Mouse (Mus musculus) activated CD4-positive, CD25-positive, alpha-beta regulatory T cell, adult 4 months (primary cell): ENCODE measurements around the gene Fnbp4. TPM values are rescaled to one million over a fixed set of nuclear protein-coding genes. Genes with fewer than 3 reads are reported as not detected.

Experiments used
- ATAC-seq: one replicate; pipeline ENCODE4 v1.8.0; 2017
- polyA plus RNA-seq, 2 experiments: library from polyadenylated mRNA; unstranded; fragments of 100-300 nt; shearing (Covaris generic); gene quantifications; one replicate each; pipeline ENCODE4 v1.2.1; 2017

Fnbp4 gene
- 100 to 1,000 TPM in 1 of 2 experiments, 10 to 100 TPM in 1; 84.7 to 121 TPM for polyA plus RNA-seq

DNA sequence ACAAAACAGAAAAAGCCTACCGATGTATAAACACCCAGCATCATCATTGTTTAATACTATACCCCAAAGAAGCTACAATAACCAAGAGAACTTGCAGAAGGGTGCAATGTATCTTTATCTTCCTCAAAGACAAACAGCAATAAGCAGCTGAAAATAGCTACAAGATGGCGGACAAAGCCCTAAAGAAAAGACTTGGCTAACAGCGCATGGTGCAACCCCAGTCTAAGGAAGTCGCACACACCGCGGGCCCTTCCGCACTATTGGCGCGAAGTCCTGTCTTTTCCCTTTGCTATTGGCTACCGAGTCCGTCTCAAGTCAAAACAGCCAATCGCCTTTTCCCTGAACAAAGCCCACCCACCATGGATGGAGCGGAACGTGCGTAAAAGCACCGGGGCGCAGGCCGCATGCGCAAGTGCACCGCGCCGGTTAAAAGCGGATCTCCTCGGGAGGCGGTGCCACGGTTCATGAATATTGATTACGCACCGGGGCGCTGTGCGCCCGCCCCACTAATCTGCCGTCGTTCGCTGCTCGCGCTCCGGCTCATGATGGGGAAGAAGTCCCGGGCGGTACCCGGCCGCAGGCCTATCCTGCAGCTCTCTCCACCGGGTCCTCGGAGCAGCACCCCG is at the start of gene Fnbp4:
Gene Fnbp4 (plus strand): TSS at position 318 of the 626 bp plus-strand sequence.
- peak; percentile 96 for ATAC-seq

DNA sequence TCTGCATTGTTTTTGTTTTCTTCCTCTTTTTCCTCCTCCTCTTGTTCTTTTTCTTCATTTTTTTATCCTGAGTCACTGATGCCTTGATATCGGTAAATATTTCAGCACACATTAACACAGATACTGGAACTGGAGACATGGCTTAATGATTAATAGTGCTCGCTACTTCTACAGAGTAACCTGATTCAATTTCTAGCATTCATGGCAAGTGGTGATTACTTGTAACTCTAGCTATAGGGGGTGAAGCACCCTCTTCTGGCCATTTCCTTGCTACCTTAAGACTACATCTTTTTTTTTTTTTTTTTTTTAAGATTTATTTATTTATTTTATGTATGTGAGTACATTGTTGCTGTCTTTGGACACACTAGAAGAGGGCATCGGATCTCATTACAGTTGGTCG is 44.2 kb upstream of the Fnbp4 start:
- no peak for ATAC-seq

DNA sequence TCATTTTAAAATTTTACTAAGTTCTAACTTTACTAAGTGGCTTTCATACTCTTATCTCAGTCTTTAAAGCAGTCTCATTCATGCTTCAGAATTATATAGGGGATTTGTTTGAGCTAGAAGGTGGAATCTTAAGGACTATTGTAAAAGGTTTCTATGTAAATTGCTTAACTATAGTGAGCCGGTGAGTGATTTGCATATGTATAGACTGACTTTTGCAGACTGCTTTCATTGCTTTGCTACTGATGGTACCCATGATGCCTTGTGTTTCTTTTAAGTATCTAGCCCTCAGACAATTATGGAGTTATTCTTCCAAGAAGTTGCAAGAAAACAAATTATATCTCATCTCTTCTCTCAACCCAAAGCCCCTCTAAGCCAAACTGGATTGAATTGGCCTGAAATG is 36.6 kb upstream of the Fnbp4 start:
- no peak for ATAC-seq

DNA sequence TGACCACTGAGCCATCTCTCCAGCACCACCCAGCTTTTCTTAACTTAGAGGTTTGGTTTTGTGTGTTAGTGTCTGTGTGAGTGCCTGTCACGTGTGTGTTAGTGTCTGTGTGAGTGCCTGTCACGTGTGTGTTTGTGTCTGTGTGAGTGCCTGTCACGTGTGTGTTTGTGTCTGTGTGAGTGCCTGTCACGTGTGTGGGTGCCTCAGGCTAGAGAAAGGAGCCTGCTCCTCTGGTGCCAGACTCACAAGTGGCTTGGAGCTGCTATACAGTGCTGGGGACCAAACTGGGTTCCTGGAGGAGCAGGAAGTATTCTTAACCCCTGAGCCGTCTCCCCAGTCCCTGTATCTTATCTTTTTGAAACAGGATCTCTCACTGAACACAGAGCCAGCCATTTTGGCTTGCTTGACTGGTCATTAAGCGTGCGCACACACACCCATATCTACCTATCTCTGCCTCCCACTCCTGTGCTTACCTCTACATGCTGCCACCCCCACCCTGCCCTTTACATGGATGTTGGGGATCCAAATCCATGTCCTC is 29.5 kb upstream of the Fnbp4 start:
- ATAC-seq = no peak

DNA sequence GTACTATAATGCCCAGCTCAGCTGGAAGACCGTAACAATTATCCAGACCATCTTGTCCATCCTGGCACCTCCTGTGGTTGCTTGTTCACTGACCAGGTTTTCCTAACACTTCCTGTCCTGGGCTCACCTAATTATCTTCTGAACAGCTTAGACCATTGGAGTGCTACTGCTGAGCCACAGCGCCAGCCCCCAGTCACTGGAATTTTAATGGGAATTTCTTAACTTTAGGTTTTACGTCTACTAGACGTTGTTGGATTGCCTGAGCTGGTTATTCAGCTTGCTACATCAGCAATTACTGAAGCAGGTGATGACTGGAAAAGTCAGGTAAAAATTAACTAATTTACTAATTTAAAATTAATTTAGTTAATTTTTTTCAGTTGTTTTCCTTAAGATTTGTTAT is 27.8 kb upstream of the Fnbp4 start:
- ATAC-seq = no peak

DNA sequence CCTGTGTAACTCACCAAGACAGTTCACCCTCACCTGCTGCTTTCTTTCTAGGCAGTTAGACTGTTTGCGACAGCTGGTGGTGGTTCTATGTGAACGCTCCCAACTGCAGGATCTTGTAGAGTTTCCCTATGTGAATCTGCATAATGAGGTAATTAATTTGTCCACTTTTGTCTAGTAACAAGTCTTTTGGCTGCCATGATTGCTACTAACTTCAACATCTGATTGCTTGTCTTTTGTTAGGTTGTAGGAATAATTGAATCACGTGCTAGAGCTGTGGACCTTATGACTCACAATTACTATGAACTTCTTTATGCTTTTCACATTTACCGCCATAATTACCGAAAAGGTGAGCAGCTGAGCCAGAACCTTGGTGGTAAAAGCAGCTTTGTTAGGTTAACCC is 27.2 kb upstream of the Fnbp4 start:
- no peak for ATAC-seq

DNA sequence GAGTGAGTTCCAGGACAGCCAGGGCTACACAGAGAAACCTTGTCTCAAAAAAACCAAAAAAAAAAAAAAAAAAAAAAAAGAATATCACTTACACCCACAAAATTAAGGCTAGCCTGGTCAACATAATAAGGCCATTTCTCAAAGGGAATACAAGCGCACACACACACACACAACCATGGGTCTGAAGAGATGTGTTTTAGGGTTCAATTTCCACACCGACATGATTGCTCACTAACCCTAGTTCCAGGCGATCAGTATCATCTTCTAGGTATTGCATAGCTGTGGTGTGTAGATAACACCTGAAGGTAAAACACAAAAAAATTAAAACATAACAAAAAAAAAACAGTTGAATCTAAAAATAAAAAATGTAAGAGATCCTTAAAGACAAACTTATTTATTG is 18.4 kb upstream of the Fnbp4 start:
- ATAC-seq = no peak

DNA sequence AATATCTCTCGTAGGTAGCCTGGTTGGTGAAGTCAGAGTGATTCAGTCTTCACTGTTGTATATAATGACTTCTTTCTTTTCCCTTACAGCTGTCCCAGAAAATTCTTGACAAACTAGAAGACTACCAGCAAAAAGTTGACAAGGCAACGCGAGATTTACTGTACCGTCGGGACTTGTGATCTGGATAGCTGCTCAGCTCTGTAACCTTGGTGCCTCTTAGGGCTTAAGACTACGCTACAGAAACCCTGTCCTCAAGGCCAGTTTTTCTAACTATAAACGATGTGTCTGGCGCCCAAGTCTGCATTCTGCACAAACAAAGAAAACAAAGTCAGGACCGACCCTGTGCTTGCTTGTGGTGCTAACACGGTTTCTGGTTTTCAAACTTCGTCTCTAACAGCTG is 9.8 kb upstream of the Fnbp4 start:
- ATAC-seq = no peak

DNA sequence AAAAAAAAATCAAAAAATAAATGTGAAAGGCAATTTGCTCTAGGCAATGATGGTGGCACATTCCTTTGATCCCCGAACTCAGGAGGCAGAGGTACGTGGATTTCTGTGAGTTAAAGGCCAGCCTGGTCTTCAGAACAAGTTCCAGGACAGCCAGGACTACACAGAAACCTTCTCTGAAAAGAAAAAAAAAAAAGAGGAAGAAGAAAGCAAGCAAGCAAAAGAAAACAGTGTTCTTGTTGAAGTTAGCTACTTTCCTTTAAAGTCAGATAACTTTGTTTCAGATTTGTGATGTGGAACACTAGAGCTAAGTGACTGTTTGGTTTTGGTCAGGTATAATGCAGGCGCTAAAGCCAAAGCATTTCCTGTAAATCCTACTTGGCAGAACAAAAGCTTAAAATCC is 6.4 kb upstream of the Fnbp4 start:
- no peak for ATAC-seq

DNA sequence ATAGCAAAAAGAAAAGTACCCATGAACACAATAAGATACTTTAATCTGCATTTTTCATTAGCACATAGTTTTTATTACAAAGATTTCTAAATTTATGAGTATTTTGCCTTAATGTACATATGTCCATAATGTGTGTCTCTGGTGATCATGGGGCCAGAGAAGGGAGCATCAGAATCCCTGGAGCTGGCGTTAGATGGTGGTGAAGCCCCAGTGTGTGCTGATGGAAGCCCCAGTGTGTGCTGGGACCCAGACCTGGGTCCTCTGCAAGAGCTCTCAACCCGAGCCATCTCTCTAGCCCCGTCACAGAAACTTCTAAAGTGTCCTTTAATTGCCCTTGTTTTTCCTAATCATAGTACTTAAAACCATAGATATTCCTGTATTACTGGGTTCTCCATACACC is 5.8 kb upstream of the Fnbp4 start:
- no peak for ATAC-seq

DNA sequence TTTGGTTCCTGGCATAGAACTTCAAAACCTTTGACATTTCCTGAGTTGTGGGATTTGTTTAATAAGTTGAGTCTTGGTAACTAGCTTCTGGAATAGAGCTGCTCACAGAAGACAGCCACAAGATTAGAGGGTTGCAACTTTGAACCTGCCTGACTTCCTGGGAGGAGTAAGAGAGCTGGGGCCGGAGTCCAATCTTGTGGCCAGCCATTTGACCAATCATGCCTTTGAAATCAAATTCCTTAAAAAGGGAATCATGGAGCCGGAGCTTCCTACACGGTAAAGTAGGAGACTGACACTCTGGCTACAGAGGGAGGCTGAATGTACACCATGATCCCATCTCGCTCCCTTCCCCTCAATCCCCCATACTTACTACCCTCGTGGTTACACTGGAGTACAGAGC is 5.2 kb upstream of the Fnbp4 start:
- ATAC-seq = no peak

DNA sequence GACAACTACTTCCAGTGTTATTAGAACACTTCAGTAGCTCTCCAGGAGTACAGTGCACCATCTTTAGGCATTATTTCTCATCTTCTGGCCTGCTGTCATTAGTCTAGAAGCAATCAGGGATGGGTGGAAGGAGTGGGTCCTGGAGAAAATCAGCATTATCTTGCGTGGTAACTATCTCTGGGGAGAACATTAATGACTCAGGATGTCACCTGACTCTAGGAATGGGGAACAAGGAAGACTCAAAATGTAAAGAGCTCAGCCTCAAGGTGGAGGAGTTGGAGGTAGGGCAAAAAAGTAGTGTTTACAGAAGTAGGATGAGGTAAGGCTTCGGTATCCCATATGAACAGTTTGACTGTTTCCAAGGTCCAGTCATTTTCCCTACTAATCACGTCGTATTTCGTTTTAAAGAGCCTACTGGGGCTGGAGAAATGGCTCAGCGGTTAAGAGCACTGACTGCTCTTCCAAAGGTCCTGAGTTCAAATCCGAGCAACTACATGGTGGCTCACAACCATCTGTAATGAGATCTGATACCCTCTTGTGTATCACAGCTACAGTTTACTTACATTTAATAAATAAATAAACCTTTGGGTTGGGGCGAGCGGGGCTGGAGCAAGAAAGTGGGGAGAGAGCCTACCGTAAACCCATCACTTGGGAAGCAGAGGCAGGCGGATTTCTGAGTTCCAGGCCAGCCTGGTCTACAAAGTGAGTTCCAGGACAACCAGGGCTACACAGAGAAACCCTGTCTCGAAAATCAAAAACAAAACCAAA is 701 bp upstream of the Fnbp4 start:
- ATAC-seq = no peak

DNA sequence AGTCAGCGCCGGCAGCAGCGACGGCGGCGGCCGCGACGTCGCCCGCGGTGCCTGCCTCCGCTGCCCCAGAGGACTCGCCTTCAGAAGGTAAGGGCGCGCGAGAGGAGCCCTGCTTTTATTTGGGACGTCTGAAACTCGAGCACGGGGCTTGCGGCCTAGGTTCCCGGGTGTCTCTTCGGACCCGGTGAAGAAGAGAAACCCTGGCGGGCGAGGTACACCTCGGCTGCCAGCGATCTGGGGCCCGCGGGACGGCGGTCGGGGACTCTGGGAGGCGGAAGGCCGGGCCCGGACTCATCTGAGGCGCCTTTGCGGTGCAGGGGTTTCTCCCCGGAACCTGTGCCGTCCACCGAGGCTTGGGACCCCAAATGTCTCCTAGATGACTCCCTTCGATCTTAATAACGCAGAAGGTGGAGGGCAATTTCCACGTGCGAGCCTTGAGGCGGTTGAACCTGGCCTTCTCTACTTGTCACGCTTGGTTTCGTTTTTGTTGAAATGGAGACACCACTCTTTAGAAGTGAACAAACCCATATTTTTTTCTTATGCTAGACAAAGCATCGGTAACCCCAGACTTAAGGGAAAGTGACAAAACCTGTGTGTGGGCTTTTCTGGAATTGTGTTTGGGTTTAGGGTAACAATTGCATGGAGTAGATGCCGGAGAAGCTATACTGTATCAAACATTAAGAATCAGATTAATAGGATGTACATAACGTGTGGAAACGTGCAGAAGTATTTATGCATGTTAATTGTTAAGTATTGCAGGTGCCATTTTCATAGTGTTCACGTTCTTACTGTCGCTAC is 769 bp downstream of the Fnbp4 start:
- ATAC-seq = peak; percentile 14

DNA sequence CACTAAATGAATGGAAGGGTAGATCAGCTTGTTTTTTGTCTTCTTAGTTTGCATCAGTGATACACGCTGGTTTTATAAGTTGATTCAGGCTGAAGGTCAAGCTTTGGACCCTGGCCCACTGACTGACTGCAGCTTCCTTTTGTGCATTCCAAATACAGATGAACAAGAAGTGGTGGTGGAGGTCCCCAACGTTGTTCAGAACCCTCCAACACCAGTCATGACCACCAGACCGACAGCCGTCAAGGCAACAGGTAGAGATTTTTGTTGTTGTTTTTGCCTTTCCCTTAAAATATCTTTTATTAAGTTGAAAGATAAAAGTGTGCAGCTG is 1.3 kb downstream of the Fnbp4 start:
- ATAC-seq = no peak

DNA sequence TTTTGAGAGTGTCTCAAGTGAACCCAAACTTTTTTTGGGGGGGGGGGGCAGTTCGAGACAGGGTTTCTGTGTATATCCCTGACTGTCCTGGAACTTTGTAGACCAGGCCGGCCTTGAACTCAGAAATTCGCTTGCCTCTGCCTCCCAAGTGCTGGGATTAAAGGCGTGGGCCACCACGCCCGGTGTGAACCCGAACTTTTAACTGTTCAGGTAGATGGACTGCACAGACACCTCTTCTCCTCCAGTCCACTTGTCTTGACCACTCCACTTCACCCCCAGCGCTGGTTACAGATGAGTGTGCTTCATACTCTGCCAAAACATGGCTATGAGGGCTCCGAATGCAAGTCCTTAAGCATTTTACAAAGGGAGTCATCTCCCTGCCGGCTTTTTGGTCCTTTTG is 2.0 kb downstream of the Fnbp4 start:
- no peak for ATAC-seq

DNA sequence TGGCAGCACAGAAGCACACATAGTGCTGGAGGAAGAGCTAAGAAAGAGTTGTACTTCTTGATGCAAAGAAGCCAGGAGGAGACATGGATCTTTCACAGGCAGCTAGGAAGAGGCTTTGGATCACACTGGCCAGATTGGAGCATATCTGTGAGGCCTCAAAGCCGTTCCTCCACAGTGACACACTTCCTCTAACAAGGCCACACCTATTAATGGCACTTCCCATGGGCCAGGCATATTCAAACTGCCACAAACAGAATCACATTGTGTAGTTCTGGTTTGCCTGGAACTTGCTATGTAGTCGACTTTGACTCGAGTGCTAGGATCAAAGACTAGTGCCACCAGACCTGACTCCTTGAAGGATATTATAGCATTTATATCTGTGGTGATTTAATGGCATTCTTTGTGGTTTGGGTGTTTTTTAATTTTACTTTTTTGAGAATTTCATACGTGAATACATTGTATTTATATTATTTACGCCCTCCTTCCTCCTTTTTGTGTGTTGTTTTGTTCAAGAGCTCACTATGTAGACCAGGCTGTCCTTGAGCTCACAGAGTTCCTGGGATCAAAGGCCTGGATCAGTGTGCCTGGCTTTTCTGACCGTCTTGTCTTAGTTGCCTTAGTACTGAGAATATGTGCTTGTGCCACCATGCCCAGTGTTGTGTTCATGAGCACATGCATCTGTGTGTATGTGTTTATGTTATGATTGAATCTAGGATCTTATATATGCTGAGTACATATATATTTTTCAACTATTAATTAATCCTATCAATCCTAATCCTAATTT is 4.7 kb downstream of the Fnbp4 start:
- no peak for ATAC-seq

DNA sequence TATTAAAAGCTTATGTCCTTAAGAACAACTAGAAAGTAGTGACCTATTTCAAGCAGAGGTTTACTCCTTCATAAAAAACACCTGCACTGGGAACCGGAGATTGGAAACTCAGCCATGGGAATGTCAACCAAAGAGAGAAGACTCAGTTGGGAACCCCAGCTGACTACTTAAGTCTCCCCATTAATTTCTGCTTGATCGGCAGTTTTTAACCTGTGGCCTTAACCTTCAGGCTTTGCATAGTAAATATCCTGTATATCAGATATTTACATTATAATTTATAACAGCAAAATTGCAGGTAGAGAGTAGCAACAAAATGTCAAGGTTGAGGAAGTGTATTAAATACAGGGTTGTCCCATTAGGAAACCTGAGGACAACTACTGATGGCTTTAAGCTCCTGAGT is 8.4 kb downstream of the Fnbp4 start:
- ATAC-seq = no peak

DNA sequence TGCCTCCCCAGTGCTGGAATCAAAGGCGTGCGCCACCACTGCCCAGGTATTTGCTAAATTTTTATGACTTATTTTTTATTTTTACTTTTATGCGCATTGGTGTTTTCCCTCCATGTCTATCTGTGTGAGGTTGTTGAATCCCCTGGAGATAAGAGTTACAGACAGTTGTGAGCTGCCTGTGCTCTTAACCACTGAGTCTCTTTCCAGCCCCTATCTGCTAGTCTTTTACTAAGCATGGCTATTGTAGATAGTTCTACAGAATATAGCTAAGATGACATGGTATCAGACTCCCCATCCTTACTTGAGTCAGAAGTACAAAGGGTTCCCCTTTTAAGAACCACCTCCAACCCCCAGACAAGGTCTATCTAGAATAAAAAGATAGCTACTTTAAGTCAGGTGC is 9.0 kb downstream of the Fnbp4 start:
- no peak for ATAC-seq

DNA sequence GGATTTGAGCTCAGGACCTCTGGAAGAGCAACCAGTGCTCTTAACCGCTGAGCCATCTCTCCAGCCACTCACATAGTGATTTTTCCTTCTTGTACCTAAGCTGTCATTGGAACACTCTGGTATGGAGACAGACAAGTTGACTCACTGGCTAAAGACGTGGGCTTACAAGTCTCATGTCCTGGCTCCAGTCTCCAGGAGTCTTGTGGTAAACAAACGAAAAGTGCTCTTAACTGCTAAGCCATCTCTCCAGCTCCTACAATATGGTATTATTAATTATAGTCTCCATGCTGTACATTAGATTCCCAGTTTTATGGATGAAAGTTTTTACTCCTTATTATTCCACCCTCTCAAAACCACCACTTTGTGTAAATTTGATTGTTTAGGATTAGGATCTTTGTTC is 20.0 kb downstream of the Fnbp4 start:
- no peak for ATAC-seq

DNA sequence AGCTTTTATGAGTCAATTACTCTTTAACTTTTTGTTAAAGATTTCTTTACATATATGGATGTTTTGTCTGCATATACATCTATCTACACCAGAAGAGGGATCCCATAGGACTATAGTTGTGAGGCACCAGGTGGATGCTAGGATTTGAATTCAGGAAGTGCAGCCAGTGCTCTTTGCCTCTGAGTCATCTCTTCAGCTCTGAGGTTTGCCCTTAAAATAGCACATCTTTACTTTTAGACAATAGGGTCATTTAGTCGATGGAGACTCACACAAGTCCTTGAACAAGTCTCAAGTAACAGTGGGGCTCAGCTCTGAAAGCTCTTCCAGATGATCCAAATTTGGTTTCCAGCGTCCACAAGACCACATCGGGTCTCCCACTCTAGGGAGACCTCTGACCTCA is 36.2 kb downstream of the Fnbp4 start:
- ATAC-seq = no peak

DNA sequence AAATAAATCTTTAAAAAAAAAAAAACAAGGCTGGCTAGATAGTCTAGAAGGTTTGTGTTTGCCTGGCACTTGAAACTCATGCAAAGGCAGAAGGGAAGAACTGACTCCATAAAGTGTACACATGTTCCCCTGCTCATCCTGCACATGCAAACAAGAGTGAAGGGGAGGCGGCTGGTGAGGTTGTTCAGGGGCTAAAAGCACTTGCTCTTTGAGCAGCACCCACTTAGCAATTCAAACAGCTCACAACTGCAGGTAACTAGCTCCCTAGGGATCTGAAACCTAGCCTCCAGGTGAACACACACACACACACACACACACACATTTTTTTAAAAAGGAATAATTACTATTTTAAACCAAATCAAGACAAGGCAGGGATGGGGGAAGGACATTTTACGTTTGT is 36.8 kb downstream of the Fnbp4 start:
- ATAC-seq = no peak

DNA sequence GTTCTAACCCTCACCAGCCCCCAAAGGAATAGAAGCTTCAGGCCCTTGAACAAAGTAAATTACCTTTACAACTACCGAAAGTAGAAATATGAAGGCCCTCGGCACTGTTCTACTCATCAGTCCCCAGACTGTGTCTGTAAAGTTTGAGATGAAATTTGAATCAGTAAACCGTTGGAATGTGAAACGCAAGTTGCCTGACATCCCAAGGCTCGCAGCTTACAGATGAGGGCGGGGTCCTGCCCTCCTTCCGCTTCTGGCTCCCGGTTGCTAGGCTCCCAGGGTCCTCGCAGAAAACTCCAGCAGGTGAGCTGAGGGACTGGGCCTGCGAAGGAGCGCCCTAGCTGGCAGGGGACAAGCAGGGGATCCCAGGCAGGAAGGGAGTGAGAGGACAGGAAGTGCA is 37.3 kb downstream of the Fnbp4 start, which contains the start of gene Agbl2:
Gene Agbl2 (plus strand): TSS at position 270 of the 400 bp plus-strand sequence.
- no peak for ATAC-seq
